Mouse (Mus musculus) mesoderm, embryonic 11.5 days (tissue): Measurements from ENCODE around the gene Mcrip1.
"Not testable (repeated sequence)": the region's sequence is repeated elsewhere in the genome, so short reads cannot be mapped to it uniquely, and the experiment has no call there.

Experiments
- DNase-seq: peaks from one replicate; pipeline ENCODE4 v3.0.0-alpha.2; 2012; ENCODE audit warnings: low read depth, low spot score

Mcrip1 gene

GRCm38 (mm10) chr11:120549168-120549945 is at the start of gene Mcrip1:
TSS of gene Mcrip1 (minus strand) at chr11:120549727.
- DNase-seq = peak; percentile 92

- DNase-seq = no peak
Observed at GRCm38 (mm10) chr11:120598990-120599549, 49.5 kb upstream of the Mcrip1 start.

GRCm38 (mm10) chr11:120598283-120598989 is 48.9 kb upstream of the Mcrip1 start, which contains the start of the genes Alyref and Anapc11:
TSS of gene Alyref (minus strand) at chr11:120598365.
TSS of gene Anapc11 (plus strand) at chr11:120598421.
- peak; percentile 97 for DNase-seq

GRCm38 (mm10) chr11:120597240-120598235 is 48.0 kb upstream of the Mcrip1 start:
- DNase-seq = no peak

GRCm38 (mm10) chr11:120588531-120588930 is 39.0 kb upstream of the Mcrip1 start:
- no peak for DNase-seq

GRCm38 (mm10) chr11:120583937-120584336 is 34.4 kb upstream of the Mcrip1 start:
- no peak for DNase-seq

- not testable (repeated sequence) for DNase-seq
Observed at GRCm38 (mm10) chr11:120582982-120583293, 33.4 kb upstream of the Mcrip1 start.

- no peak for DNase-seq
Observed at GRCm38 (mm10) chr11:120582268-120582981, 32.9 kb upstream of the Mcrip1 start.

GRCm38 (mm10) chr11:120581490-120582267 is 32.2 kb upstream of the Mcrip1 start, which contains the start of gene Arhgdia:
TSS of gene Arhgdia (minus strand) at chr11:120581624.
- peak; percentile 91 for DNase-seq

GRCm38 (mm10) chr11:120580871-120581331 is 31.4 kb upstream of the Mcrip1 start:
- DNase-seq = no peak

- DNase-seq = no peak
Observed at GRCm38 (mm10) chr11:120580190-120580589, 30.7 kb upstream of the Mcrip1 start.

- DNase-seq = peak; percentile 86
Observed at GRCm38 (mm10) chr11:120579316-120580107, 30.0 kb upstream of the Mcrip1 start.

GRCm38 (mm10) chr11:120578694-120579243 is 29.2 kb upstream of the Mcrip1 start:
- no peak for DNase-seq

- DNase-seq = no peak
Observed at GRCm38 (mm10) chr11:120578024-120578693, 28.6 kb upstream of the Mcrip1 start.

GRCm38 (mm10) chr11:120577211-120578023 is 27.9 kb upstream of the Mcrip1 start:
- DNase-seq = no peak

- no peak for DNase-seq
Observed at GRCm38 (mm10) chr11:120576365-120576981, 26.9 kb upstream of the Mcrip1 start.

GRCm38 (mm10) chr11:120575940-120576339 is 26.4 kb upstream of the Mcrip1 start:
- DNase-seq = no peak
